Mouse (Mus musculus) C2C12 (cell line): ENCODE results near the gene Spg21.

ENCODE experiments used
- CEBPB ChIP-seq: IDR thresholded peaks from one replicate; pipeline ENCODE4 v1.6.1; 2011; ENCODE audit warnings: low read depth, mild to moderate bottlenecking, control low read depth, moderate library complexity
- CTCF ChIP-seq: IDR thresholded peaks from one replicate; pipeline ENCODE4 v1.5.1; 2011; ENCODE audit not compliant: control insufficient read depth, insufficient read depth, insufficient read length
- FOSL1 ChIP-seq: IDR thresholded peaks from one replicate; pipeline ENCODE4 v1.8.0; 2011; ENCODE audit warnings: mild to moderate bottlenecking, low read length; ENCODE audit not compliant: poor library complexity, insufficient read depth, severe bottlenecking
- MAX ChIP-seq: IDR thresholded peaks from one replicate; pipeline ENCODE4 v1.6.1; 2011; ENCODE audit warnings: mild to moderate bottlenecking, control low read depth
- MYOD1 ChIP-seq: IDR thresholded peaks from one replicate; pipeline ENCODE4 v1.6.1; 2011; ENCODE audit warnings: low read depth; ENCODE audit not compliant: control insufficient read depth, insufficient read length
- MYOG ChIP-seq: IDR thresholded peaks from one replicate; pipeline ENCODE4 v1.6.1; 2011; ENCODE audit not compliant: control insufficient read depth, insufficient read length; ENCODE audit errors: extremely low read depth
- USF1 ChIP-seq: IDR thresholded peaks from one replicate; pipeline ENCODE4 v1.6.1; 2011; ENCODE audit warnings: low read depth, mild to moderate bottlenecking, control low read depth, moderate library complexity

- TF ChIP-seq USF1 (no peak), CTCF (no peak), MYOD1 (no peak), CEBPB (no peak), FOSL1 (no peak), MYOG (no peak), MAX (no peak)
Observed at GRCm38 (mm10) chr9:65479158-65479557, 18.4 kb downstream of the Spg21 start.
